Mouse (Mus musculus) brain, embryonic 18.5 days (tissue): ENCODE data around the gene Lix1.
"Not testable (repeated sequence)": the region's sequence is repeated elsewhere in the genome, so short reads cannot be mapped to it uniquely, and the experiment has no call there.

Experiments
- DNase-seq: peaks from one replicate; pipeline ENCODE4 v3.0.0-alpha.2; 2012; ENCODE audit warnings: low read depth, low spot score

Lix1 gene

DNA sequence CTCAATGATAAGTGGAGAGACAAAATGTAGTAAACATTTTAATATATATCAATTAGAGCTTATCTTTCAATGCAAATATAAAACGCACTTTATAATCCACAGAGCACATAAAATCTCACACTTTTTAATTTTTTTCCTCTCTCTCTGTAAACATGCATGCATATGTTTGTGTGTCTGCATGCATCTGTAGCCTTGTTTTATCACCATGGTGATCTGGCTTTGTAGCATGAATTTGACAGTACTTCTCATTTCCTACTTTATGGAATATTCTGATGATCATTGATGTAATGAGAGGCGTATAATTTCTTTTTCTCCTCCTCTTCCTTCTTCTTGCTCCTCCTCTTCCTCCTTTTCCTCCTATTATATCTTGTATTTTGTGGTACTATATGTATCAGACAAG lies 9.7 kb downstream of the Lix1 start:
- DNase-seq = no peak

DNA sequence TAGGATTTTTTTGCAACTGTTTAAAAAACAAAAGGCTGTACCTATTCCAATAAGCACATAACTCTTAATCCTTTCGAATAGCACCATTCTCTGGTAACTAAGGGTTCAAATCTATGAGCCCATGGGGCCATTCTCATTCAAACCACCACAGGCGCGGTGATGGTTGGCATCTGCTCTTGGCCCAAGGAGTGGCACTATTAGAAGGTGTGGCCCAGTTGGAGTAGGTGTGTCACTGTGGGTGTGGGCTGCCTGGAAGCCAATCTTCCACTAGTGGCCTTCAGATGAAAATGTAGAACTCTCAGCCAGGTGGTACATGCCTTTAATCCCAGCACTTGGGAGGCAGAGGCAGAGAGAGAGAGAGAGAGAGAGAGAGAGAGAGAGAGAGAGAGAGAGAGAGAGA lies 11.7 kb downstream of the Lix1 start:
- DNase-seq = no peak

DNA sequence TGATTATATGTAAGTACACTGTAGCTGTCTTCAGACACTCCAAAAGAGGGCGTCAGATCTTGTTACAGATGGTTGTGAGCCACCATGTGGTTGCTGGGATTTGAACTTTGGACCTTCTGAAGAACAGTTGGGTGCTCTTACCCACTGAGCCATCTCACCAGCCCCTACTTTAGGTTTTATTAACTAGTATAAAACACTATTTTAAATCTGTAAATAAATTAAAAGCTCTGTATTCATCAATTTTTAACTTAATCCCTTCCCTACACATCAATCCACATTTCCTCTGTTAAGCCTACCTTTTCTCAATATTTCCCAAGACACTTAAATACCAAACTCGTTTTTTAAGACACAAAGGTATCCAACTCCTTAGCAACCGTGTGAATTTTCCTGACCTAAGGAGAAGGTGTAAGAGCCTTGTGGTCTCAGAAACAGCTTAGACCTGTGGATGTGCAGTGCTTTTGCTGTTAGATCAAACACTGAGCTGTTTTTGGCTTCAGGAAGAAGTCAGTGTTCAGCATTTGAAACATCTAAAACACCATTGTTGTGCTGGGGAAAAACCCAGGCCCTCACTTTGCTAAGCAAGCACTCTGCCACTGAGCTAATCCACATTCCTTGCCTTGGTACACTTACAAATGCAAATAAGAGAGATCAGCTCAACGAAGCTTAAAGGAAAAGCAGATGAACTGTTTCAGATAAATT lies 22.3 kb downstream of the Lix1 start:
- DNase-seq = no peak

DNA sequence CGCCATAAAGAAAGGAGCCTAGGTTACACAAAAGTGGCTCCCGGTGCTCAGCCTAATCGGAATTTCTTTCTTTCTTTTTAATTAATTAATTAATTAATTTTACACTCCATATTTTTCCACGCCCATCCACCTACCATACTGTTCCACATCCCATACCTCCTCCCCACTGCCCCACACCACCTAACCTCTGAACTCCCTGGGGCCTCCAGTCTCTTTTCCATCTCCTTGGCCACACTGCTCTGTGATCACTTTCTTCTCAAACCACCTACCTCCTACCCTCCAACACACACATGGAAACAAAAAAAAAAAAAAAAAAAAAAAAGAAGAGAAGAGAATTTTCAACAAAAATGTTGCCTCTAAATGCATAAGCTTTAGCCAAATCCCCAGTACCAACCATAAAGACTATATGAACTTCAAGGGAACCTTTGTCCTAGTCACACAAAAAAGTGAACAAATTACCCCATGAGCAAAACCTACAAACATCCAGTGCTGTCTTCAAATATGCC lies 22.9 kb downstream of the Lix1 start:
- no peak for DNase-seq

DNA sequence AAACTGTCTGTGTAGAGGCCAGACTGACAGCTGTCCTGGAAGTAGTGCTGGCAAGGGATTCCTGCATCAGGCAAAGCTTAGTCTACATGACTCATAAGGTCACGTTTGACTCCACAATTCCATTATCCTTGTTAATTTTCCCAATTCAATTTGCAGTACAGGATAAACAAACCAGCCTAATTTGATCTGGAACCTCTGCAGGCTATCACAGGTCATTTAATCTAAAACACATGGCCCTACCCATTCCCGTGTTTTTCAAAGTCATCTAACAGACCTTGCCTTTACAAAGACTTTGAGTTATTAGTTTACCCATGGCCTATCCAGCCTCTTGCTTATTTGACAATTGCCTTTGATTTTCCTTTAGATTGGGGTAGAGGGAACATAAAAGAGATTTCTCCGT lies 23.4 kb downstream of the Lix1 start:
- no peak for DNase-seq

DNA sequence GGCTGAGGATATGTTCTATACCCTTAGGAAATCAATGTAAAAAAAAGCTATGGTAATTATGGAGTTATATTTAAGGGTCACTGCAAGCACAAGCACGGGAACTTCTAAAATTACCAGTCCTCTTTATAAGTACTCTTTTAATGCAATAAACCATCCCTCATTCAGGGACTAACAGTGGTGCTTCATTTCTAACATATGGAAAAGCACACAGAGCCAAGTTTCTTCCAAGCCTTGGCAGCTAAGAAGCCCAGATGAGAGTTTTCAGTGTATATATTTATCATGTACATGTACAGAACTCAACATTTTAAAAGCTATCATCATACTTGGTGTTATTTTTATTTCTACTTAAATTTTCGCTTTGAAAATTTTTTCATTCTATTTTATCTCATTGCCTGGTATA lies 26.4 kb downstream of the Lix1 start:
- no peak for DNase-seq

DNA sequence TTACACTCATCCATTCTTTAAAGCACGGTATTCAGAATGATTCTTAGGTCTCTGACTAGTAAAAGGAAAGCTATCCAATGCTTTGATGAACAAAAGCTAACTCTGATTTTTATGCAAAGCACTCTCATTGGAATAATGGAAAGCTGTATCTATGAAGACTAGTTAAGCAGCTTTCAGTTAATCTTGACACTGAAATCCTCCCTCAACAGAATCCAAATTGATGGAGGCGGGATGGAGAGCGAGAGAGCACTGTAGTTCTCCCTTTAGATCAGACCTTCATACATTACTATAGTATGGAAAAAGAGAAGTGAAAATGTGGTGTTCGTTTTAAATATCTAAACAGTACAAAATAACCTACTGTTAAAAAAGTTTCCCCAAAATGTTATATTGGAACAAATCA lies 31.2 kb downstream of the Lix1 start:
- no peak for DNase-seq

DNA sequence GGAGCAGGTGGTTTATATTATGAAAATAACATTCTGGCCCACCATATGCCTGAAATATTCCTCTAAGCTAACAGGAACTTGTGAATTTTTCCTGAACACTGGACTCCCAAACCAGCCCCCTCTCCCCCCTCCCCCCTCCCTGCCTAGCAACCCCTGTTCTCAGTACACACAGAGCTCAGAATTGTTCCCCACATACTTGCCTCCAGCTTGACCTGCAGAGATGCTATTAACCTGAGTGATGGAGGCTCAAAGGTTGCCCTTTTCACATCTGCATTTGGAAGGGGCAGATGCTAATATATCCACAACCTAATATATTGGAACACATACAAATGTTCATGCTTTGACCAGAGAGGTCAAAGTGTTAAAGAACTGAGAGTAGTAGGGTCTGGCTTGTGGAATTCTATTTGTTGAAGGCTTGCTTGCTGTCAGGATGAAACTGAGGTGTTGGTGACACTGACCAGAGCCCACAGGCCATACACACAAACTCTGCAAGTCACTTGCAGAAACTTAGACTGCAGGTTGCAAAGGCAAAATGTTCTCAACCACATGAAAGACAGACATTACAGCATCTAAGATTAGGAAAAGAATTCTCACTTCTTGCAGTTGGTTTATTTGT lies 36.2 kb downstream of the Lix1 start:
- DNase-seq = no peak

DNA sequence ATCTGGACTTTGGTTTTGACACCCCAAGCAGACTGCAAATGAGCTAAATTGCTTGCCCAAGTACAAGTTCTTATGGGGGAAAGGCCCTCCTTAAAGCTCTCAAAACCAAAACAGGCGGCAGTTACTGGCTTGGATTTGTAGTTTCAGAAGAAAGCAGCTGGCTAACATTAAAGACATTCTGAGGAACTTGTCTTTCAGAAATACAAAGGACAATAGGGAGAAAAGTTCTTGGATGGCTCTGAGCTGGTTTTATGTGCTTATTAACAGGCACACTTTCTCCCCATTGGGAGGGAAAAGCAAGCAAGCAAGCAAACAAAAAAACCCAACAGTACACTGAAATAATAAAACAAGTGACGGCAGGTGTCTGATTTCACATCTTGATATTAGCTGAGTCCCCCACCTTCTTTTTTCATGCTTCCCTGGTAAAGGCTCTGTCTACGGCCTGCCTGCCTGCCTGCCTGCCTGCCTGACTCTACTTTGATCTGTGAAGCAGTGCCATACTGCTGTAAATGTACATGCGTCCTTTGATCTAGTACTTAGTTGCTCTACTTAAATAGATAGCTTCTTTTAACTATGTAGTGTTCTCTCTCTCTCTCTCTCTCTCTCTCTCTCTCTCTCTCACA lies 39.5 kb downstream of the Lix1 start:
- DNase-seq = no peak

DNA sequence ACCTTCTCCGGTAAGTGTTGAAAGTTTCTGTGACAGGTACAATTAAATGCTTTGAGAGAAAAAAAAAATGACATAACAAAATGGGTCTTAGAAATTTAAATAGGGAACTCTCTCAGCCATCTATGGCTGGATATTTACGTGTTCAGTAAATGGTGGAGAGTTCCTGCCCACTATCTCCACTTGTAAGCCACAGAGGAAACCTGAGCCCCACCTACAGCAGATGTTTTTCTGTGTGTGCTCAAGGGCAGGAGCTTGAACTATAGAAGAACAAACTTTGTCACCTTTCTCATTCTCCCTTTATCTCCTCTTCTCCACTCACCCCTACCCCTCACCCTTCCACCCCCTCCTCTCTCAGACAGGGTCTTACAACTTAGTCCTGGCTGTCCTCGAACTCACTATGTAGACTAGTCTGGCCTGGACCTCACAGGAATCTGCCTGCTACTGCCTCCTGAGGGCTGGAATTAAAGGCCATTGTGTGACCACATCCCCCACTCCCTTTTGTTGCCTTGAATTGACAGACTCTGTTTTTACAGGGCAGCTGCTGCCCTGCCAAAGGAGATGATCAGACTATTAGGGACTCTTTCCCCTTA lies 41.9 kb downstream of the Lix1 start:
- DNase-seq = no peak

DNA sequence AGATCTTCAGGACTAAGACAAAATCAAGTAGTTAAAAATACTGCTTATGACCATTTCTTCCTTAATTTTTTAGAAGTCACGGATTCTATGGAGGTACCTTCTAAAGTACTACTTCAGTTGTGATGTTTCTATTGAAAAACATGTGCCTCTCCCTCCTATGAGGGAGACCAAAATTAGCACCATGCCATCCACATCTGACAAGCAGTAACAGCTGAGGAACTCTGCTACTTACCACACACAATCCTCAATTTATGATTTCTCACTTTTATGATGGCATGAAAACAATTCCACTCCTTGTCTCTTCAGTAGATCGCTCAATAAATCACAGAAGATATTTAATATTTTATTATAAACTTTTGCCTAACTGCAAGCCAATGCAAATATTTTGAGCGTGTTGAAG lies 44.2 kb downstream of the Lix1 start:
- no peak for DNase-seq

DNA sequence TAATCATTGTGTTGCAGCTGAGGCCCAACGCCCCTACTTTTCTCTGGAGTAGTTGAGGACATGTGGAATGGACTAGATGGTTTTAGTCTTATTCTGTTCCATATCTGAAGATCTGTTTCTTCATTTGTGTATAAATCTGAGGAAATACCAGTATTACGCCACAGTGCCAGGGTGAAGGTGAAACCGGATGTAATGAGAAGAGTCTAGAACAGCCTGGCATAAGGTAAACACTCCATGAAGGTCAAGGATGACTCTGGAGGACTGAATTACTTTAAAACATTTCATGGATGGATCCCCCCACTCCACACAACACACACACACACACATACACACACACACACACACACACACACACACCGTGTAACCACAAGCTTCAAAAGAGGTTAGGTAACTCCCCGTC lies 45.3 kb downstream of the Lix1 start:
- no peak for DNase-seq

DNA sequence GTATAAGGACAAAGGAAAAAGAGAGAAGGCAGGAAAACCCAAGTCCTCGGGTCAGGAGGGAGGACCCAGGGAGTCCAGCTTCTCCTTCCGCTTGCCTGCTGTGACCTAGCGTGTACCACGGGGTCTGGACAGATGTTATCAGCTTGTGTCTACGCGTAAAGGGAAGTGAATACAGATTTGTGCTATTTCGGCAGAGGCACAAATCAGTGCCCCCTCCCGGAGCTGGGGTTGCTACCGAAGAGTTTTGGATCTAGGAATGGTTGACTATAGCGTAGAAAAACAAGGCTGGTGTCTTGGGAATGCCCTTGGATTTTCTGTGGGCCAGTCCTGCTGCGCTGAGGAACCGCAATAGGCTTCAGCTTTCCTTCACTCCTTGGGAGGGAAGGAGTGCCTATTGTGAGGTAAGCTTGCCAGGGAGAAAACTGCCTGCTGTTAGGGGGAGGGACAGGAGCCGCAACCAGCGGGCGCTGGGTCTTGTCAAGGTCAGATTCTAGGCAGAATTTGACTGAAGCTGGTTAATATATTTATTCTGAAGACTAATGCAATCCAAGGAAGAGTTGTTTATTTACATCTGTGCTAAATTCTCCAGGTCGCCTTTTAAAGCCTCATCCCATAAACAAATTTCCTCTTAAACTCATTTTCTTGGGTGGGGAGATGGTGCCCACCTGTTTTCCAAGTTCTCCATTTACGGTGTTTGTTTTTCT lies 46.4 kb downstream of the Lix1 start:
- no peak for DNase-seq

DNA sequence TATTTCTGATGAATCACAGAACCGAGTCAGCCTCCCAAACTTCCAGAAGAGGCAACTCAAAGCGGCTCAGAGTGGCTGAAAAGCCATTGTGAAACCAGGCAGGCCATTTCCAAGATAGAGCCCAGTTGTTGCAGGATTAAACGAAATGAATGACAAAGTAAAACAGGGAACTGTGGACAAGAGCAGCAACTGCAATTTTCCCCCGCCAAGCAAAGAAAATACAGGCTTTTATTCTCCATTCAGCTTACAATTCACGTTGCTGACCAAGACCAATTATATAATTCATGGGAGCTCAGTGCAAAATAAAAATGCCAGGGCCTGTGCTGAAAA lies 46.9 kb downstream of the Lix1 start:
- no peak for DNase-seq

DNA sequence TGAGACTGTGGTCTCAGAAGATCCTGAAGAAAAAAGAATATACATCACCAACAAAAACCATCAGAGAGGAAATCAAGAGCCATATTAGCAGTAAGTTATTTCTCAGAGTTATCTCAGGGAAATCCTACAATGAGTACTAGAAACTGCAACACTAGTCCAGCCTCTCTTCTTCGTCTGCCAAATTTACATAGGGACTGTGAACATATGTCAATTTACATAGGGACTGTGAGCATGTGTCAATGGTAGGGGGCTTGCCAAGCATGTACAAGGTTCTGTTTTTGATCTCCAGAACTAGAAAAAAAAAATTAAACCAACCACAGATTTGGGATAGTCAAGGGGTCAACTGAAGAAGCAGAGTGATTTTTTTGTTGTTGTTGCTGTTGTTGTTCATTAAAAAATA lies 48.6 kb downstream of the Lix1 start:
- DNase-seq = no peak

DNA sequence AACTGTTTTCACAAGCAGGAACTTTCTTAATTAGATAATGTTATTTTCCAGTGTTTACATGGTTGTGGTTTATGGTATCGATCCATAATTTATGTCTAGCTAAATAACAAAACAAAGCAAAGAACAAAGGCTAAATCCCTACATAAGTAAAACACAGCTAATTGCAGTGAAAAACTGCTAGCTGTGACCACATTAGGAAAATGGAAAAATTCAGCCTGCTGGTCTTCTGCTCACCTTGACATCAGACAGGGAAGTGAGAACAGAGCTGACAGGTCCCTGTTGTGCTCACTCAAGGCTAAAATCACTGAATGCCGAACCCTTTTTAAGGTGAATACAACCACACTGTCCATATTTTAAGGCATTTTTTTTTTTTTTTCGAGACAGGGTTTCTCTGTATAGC lies 50.1 kb downstream of the Lix1 start:
- no peak for DNase-seq

DNA sequence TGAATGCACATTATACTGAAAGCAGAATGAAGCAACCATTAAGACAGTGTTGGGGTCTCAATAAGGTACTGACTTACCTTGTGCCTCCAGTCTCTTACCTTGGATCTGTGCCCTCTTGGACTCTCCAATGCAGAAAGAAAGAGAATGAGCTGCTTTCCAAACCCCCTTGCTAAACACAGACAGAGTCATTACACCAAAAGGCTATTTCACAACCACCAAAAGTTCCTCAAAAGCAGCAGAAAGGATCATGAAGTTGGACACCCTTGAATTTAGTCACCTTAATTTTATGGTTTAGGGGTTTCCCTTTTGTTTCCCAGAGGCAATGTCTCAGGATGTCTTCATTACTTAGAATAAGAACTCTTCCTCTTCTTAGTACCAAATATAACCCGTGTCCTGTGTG lies 52.1 kb downstream of the Lix1 start:
- no peak for DNase-seq

DNA sequence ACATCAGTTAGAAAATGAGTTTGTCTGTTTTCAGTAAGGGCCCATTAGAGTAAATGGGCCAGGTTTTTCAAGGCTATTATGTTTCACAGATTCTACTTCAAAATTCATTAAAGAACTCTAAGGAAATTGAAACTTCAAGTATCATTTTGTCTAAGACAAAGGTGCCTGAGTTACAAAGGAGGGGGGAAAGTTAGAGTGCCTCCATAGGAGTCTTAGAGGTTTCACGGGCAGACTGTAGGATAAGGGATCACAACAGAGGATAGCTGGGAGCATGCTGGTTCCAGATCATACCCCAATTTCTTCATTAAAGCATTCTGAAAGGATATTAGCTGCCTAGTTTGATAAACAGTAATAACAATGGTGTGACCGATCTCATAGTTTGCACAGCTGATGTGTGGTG lies 83.3 kb downstream of the Lix1 start:
- no peak for DNase-seq

DNA sequence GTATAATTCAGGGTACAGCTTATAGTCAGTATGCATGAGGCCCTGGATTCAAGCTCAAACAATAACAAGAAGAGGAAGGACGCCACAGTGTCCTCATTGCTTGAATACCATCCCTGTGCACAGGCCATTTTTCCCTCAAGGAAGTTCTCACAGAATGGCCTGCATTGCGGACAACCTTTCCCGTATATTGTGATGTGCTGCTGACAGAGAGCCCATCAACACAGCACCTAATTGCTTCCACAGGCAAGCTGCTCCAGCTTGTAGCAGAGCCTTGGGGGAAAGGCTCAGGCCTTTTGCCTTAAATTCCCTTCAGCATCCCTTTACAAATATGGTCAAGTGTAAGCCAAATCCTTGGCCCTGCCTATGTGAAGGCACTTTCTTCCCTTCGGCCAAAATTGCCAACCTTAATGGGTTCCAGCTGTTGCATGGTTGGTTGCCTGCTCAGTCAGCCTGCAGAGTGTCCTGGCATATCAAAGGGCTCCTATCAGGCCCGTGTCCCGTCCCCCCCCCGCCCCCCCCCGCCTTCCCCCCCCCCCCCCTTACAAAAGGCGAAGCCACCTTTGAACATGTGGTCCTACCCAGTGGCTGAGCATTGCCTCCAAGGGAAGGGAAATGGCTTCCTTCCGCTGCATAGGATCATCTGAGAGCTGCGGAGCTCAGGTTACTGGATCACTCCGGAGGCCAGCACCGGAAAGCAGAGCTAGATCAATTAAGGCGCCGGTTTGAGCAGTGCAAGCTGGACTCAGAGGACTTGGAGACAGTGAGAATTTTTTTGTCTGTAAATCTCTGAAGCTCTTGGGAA lies 88.5 kb downstream of the Lix1 start:
- no peak for DNase-seq

DNA sequence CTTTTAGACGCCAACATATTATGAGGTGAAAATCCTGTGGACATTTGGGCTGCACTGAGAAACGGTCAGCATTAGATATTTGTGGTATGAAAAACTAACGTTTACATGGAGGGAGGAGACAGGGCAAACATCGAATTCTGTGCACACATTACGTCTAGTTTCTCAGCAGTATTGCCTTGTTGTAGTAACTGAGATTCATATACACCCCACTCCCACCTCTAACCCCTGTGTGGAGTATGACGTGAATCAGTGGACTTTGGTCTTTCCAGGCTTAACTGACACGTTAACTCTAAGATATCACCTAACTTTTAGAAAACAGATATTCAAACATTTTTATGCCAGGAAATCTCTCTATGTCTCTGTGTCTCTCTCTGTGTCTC lies 89.1 kb downstream of the Lix1 start:
- DNase-seq = no peak

DNA sequence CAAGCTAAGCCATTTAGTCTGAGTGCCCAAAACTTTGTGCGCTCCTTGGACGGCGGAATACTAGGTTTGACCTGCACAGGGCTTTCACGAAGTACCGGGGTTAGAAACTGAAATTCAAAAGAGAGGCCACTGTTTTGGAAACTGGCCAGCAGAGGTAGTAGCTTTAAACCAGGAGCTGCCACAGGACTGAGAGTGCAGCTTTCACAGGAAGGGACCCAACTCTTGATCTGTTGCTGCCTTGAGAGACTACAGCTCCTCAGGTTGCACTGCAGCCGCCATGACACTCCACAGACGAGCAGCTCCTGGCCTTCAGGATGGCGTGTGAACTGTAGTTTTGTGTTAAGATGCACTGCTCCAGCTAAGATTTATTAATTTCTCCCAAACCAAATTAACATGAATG lies 89.6 kb downstream of the Lix1 start:
- DNase-seq = no peak

DNA sequence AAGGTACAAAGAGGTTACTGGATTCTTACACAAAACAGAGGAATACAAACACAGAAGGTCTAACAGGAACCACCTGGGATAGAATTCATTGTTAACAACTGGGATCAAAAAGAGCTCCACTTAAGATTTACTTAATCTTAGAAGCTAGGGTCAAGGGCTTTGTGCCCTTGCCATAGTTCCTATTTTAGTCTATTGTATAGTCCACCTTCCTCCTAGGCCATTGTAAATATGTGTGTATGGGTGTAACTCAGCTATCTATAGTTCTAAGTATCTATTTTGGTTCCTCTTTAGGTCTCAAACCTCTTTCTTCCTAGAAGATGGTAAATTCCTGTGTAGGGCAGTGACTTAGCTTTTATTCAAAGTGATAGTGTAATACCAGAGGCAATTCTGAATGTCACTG lies 93.8 kb downstream of the Lix1 start:
- DNase-seq = not testable (repeated sequence)
